Mouse (Mus musculus) cerebellum, adult 2 months (tissue): Measurements from ENCODE around the gene Atrnl1.

Experiments
- CTCF ChIP-seq: fragments of 200-500 bp; IDR thresholded peaks from 2 replicates; pipeline ENCODE4 v1.5.1; 2011; ENCODE audit warnings: low read depth, mild to moderate bottlenecking, control low read depth, low read length, moderate library complexity, borderline replicate concordance; ENCODE audit not compliant: insufficient read depth
- POLR2A ChIP-seq: fragments of 200-500 bp; IDR thresholded peaks from 2 replicates; pipeline ENCODE4 v1.6.1; 2011; ENCODE audit warnings: low read length, control low read depth, borderline replicate concordance; ENCODE audit not compliant: insufficient read depth

DNA sequence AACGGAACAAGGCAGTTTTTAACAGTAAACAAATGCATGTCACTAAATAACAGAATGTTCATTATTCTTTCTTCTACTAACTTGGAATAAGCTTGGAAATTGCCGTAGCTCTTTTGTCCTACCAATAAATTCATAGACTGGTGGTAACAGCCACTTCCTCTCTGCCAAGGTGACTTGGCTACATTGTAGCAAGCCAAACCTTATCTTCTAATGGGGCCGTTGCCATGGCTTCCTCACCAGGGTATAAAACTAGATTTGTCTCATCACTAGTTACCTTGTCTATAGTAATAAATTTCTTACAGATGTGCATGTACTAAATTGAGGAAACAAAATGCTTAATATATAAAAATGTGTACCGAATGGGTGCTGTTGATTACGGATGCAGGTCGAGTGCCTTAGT, 298.6 kb downstream of the Atrnl1 start:
- TF ChIP-seq POLR2A (no peak), CTCF (no peak)
